Mouse (Mus musculus) liver, adult (tissue): ENCODE measurements around the gene Proser1.

Experiments
- GATA4 ChIP-seq: IDR thresholded peaks from 2 replicates; pipeline ENCODE4 v1.6.1; 2014; ENCODE audit warnings: mild to moderate bottlenecking, low read length; ENCODE audit not compliant: insufficient replicate concordance

Proser1 gene

DNA sequence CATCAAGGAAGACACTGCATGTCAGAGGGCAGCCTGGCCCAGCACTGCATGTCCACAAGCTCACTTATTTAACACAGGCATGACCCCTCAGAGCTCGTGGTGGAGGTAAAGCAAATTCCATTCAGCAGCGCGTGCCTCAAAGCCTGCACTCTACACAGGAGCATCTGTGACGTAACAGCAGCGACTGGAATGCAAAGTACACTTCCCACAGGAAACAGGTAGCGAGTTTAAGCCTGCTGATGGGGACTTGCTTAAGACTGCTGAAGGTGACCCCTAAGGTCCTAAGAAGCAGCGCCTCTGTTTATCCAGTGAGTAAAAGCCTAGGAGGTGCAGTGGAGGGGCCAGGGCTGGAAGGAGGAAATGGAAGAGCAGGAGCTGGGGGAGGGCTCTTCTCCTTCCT, 8.5 kb upstream of the Proser1 start:
- TF ChIP-seq GATA4: no peak

DNA sequence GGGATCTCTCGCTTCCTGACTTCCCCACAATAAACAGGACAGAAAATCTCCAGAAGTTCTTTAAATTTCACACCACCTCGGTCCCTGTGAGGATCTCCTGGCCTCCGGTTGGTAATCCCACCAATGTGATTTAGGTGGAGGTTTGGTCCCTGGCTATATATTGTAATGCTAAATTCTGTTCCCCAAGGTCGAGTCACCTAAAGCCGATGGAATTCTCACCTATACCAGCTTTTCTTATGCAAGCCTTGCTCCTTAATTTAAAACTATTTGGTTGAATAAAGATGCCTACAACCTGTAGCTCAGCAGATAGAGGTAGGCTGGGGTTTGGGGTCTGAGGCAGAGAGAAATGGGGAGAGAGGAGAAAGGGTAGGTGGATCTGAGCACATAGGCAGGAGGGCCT, 5.7 kb upstream of the Proser1 start:
- TF ChIP-seq GATA4: no peak

- TF ChIP-seq GATA4: peak; percentile 36; the same call in 1 of the 2 replicates
Observed at GRCm38 (mm10) chr3:53460106-53460505, 3.4 kb upstream of the Proser1 start.

GRCm38 (mm10) chr3:53462701-53463045, 793 bp upstream of the Proser1 start:
- TF ChIP-seq GATA4: no peak

DNA sequence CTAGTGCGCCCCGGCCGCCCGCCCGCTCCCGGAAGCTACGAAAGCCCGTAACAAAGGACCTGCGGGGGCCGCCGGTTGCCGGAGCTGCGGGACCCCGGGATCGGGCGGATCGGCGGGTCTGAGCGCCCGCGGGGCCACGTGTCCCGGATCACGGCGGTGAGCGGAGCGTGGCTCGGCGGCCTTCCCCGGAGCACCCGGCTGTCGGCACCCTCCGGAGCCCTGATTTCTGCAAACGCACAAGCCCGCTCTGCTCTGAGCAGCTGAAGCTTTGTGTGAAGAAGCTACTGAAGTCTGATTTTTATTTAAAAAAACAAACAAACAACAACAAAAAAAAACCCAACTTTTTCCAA, 274 bp downstream of the Proser1 start:
- no peak for TF ChIP-seq GATA4

- no peak for TF ChIP-seq GATA4
Observed at GRCm38 (mm10) chr3:53464146-53464698, 756 bp downstream of the Proser1 start.

- no peak for TF ChIP-seq GATA4
Observed at GRCm38 (mm10) chr3:53465330-53465729, 1.9 kb downstream of the Proser1 start.

GRCm38 (mm10) chr3:53466481-53466880, 3.0 kb downstream of the Proser1 start:
- TF ChIP-seq GATA4: no peak

DNA sequence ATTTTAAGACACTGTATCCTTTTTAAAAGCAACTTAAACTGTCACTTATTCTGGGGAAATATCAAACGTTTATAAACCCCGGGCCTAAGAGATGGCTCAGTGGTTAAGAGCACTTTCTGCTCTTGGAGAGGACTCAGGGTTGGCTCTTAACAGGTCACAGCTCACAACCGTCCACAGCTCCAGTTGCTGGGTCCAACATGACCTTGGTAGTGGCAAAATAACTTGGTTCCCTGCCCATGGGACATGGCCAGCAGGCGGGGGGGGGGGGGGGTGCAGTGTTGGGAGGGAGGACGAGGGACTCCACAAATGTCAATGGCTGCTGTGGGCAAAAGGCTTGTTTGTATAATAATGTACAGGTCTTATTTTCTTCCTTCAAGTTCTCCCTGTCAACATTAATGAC, 3.9 kb downstream of the Proser1 start:
- TF ChIP-seq GATA4: no peak

- no peak for TF ChIP-seq GATA4
Observed at GRCm38 (mm10) chr3:53469650-53470049, 6.2 kb downstream of the Proser1 start.

DNA sequence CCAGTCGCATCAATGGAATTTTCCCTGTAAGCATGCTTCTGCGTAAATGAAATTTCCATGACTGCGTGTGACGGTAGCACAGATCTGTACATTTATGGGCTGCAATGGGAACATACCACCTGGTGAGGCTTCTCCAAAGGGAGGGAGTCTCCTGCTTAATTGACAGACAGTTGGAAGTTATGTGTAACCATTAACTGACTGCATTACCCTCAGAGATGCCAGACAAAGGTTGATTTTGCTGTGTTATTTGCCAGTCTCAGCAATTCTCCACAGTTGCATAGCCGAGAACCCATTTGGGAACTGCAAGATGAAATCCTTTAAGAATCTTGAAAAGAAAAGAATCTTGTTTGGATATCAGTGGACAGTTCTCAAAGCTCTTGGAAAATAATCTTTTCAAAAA, 8.6 kb downstream of the Proser1 start:
- no peak for TF ChIP-seq GATA4

DNA sequence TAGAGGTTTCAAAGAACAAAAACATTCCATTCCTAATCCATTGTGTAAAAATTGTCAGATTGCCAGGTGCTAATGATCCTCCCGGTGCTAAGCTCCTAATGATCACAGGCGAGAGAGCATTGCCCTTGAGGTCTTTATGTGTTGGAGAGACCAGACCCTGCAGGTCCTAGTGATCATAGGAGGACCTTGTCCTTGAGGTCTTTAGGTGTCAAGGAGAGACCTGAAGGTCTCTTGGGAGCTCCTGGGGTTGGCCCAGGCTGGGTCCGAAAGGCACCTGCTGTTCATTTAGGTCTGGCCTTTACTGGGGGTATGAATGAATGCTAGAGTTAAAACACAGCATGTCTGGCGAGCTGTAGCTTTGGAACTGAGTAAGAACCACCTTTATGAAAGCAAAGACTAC, 10.7 kb downstream of the Proser1 start:
- TF ChIP-seq GATA4: no peak

GRCm38 (mm10) chr3:53475889-53476288, 12.4 kb downstream of the Proser1 start:
- no peak for TF ChIP-seq GATA4

DNA sequence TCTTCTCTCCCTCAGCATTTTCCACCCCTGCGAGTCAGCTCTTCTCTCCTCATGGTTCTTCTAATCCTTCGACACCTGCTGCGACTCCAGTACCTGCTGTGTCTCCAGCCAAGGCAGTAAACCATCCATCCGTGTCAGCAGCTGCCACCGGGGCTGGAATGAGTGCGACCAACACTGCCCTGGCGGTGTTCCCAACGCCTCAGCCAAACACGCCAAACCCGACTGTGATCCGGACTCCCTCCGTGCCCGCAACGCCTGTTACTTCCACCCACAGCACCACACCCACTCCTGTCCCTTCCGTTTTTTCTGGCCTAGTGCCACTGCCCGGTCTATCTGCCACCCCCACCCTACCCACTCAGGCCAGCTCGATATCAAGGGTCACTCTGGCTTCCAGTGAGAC, 14.0 kb downstream of the Proser1 start:
- no peak for TF ChIP-seq GATA4

GRCm38 (mm10) chr3:53478419-53479046, 15.1 kb downstream of the Proser1 start:
- no peak for TF ChIP-seq GATA4

- TF ChIP-seq GATA4: no peak
Observed at GRCm38 (mm10) chr3:53483414-53484059, 20.1 kb downstream of the Proser1 start.

GRCm38 (mm10) chr3:53486561-53486960, 23.1 kb downstream of the Proser1 start:
- peak; percentile 17; the same call in 1 of the 2 replicates for TF ChIP-seq GATA4
